Mouse (Mus musculus): Measurements from ENCODE around the gene 1700028J19Rik. TPM values are rescaled to one million over a fixed set of nuclear protein-coding genes. Genes with fewer than 3 reads are reported as not detected.

The 1700028J19Rik gene
- 0.71 and 1.4 TPM in 2 replicates for polyA plus RNA-seq (2015; fragmentation: Nextera tagmentation; extraction: Ambion mirVana)

GRCm38 (mm10) chr7:44246055-44246983 is at the start of gene 1700028J19Rik, which contains the start of gene 2410002F23Rik:
TSS of gene 1700028J19Rik (minus strand) at chr7:44246695.
TSS of gene 2410002F23Rik (plus strand) at chr7:44246722.

GRCm38 (mm10) chr7:44261147-44261546 is 14.7 kb upstream of the 1700028J19Rik start, which contains the start of gene Gm15517:
TSS of gene Gm15517 (plus strand) at chr7:44261447.

GRCm38 (mm10) chr7:44257278-44257677 is 10.8 kb upstream of the 1700028J19Rik start, which contains the start of gene Acp4:
TSS of gene Acp4 (minus strand) at chr7:44257378.

GRCm38 (mm10) chr7:44235909-44236308 is 10.6 kb downstream of the 1700028J19Rik start, which contains the start of gene Gm36864:
TSS of gene Gm36864 (plus strand) at chr7:44236177.

GRCm38 (mm10) chr7:44225076-44225475 is 21.4 kb downstream of the 1700028J19Rik start, which contains the start of gene Klk1:
TSS of gene Klk1 (plus strand) at chr7:44225360.

GRCm38 (mm10) chr7:44215645-44216044 is 30.9 kb downstream of the 1700028J19Rik start, which contains the start of gene Klk1b5:
TSS of gene Klk1b5 (plus strand) at chr7:44215945.

GRCm38 (mm10) chr7:44207135-44207534 is 39.4 kb downstream of the 1700028J19Rik start, which contains the start of gene Klk1b4:
TSS of gene Klk1b4 (plus strand) at chr7:44207435.

GRCm38 (mm10) chr7:44197891-44198290 is 48.6 kb downstream of the 1700028J19Rik start, which contains the start of gene Klk1b3:
TSS of gene Klk1b3 (plus strand) at chr7:44198191.

GRCm38 (mm10) chr7:44187936-44188335 is 58.6 kb downstream of the 1700028J19Rik start, which contains the start of gene Klk1b24:
TSS of gene Klk1b24 (plus strand) at chr7:44188236.

Other genes with a start within 250 kb of the 1700028J19Rik start
- not detected in 2 replicates for gene Klk1b26, start 234.5 kb downstream of the 1700028J19Rik start, polyA plus RNA-seq (2015; fragmentation: Nextera tagmentation; extraction: Ambion mirVana)
- gene Klk1b27, start 194.4 kb downstream of the 1700028J19Rik start, polyA plus RNA-seq (2015; fragmentation: Nextera tagmentation; extraction: Ambion mirVana): not detected in 2 replicates
- gene Klk1b21, start 144.4 kb downstream of the 1700028J19Rik start, polyA plus RNA-seq (2015; fragmentation: Nextera tagmentation; extraction: Ambion mirVana): not detected in 2 replicates
- gene Klk1b22, start 134.0 kb downstream of the 1700028J19Rik start, polyA plus RNA-seq (2015; fragmentation: Nextera tagmentation; extraction: Ambion mirVana): not detected in 2 replicates
- not detected in 2 replicates for gene Klk1b16, start 109.9 kb downstream of the 1700028J19Rik start, polyA plus RNA-seq (2015; fragmentation: Nextera tagmentation; extraction: Ambion mirVana)
- not detected in 2 replicates for gene Klk1b24, start 58.5 kb downstream of the 1700028J19Rik start, polyA plus RNA-seq (2015; fragmentation: Nextera tagmentation; extraction: Ambion mirVana)
- not detected in 2 replicates for gene Klk1b3, start 48.5 kb downstream of the 1700028J19Rik start, polyA plus RNA-seq (2015; fragmentation: Nextera tagmentation; extraction: Ambion mirVana)
- gene Klk1b4, start 39.3 kb downstream of the 1700028J19Rik start, polyA plus RNA-seq (2015; fragmentation: Nextera tagmentation; extraction: Ambion mirVana): not detected in 2 replicates
- not detected in 2 replicates for gene Klk1b5, start 30.8 kb downstream of the 1700028J19Rik start, polyA plus RNA-seq (2015; fragmentation: Nextera tagmentation; extraction: Ambion mirVana)
- not detected in 2 replicates for gene Klk1, start 21.3 kb downstream of the 1700028J19Rik start, polyA plus RNA-seq (2015; fragmentation: Nextera tagmentation; extraction: Ambion mirVana)
- gene Gm36864, start 10.5 kb downstream of the 1700028J19Rik start, polyA plus RNA-seq (2015; fragmentation: Nextera tagmentation; extraction: Ambion mirVana): not detected in 2 replicates
- 55.7 and 58.6 TPM in 2 replicates for gene 2410002F23Rik, start within 50 bp of the 1700028J19Rik start, polyA plus RNA-seq (2015; fragmentation: Nextera tagmentation; extraction: Ambion mirVana)
- not detected in 2 replicates for gene Acp4, start 10.7 kb upstream of the 1700028J19Rik start, polyA plus RNA-seq (2015; fragmentation: Nextera tagmentation; extraction: Ambion mirVana)
- not detected in 2 replicates for gene Gm15517, start 14.8 kb upstream of the 1700028J19Rik start, polyA plus RNA-seq (2015; fragmentation: Nextera tagmentation; extraction: Ambion mirVana)
- gene Clec11a, start 60.2 kb upstream of the 1700028J19Rik start, polyA plus RNA-seq (2015; fragmentation: Nextera tagmentation; extraction: Ambion mirVana): 13.6 and 16.2 TPM in 2 replicates
- 1.1 and 1.2 TPM in 2 replicates for gene Shank1, start 63.6 kb upstream of the 1700028J19Rik start, polyA plus RNA-seq (2015; fragmentation: Nextera tagmentation; extraction: Ambion mirVana)
- 0.48 and 0.58 TPM in 2 replicates for gene Syt3, start 137.4 kb upstream of the 1700028J19Rik start, polyA plus RNA-seq (2015; fragmentation: Nextera tagmentation; extraction: Ambion mirVana)
- gene 1700008O03Rik, start 139.1 kb upstream of the 1700028J19Rik start, polyA plus RNA-seq (2015; fragmentation: Nextera tagmentation; extraction: Ambion mirVana): 0.60 and 0.81 TPM in 2 replicates
- gene Lrrc4b, start 182.3 kb upstream of the 1700028J19Rik start, polyA plus RNA-seq (2015; fragmentation: Nextera tagmentation; extraction: Ambion mirVana): 0.13 and 0.26 TPM in 2 replicates
- 0.27 TPM in 1 of 2 replicates, not detected in the other for gene Aspdh, start 218.7 kb upstream of the 1700028J19Rik start, polyA plus RNA-seq (2015; fragmentation: Nextera tagmentation; extraction: Ambion mirVana)
- 51.6 and 59.9 TPM in 2 replicates for gene Josd2, start 221.3 kb upstream of the 1700028J19Rik start, polyA plus RNA-seq (2015; fragmentation: Nextera tagmentation; extraction: Ambion mirVana)
- gene Emc10, start 249.8 kb upstream of the 1700028J19Rik start, polyA plus RNA-seq (2015; fragmentation: Nextera tagmentation; extraction: Ambion mirVana): 73.9 and 76.8 TPM in 2 replicates
- gene Fam71e1, start 249.9 kb upstream of the 1700028J19Rik start, polyA plus RNA-seq (2015; fragmentation: Nextera tagmentation; extraction: Ambion mirVana): 8.0 and 10.1 TPM in 2 replicates